Comparison of ENCODE assay signal across 13 mouse cellular contexts in the genomic region with DNA sequence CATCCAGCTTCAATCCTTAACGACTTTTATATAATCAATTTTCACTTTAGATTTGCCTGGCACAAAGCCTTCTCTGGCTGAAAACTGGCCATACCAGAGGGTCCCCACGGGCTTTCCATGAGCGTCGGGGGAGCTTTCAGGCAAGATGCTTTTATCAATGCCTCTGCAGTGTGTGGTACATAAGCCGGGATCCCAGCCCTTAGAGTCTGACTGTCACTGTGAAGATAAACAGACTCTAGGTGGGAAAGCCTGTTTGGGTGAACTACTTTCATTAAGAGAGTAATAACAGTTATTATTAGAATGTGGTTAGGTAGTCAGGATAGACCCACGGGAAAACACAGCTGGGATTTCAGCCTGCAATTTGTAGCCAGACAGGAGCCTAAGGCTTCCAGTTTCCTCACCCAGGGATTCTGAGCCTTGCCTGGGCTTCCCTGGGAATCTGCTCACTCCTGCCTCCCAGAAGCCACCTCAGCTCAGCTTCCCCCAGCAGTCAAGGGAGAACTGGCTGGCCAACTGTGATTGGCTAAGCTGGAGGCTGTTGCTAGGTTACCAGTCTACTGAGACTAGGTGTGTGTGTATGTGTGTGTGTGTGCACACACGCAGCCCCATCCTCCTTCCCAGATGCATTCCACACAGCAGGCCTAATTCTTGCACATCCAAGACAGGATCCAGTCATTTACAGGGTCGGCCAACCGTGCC. TPM values are rescaled to one million over a fixed set of nuclear protein-coding genes. Genes with fewer than 3 reads are reported as not detected.
A peak's percentile ranks its signal among the peaks of the same experiment; 100 is the strongest.
DNase-seq lines count a peak whose midpoint lies in the region; ATAC-seq and TF ChIP-seq lines count a peak whose summit lies in the region.
"Had no signal": no experiment of that assay in that cellular context is flagged by ENCODE, and none has a peak within 500 bp of the region (broad histone marks: within the 10 kb centered on the region; RNA-seq: fewer than 3 reads in every experiment).

No protein-coding gene starts in this region.

- H3K4me1 ChIP-seq in forebrain, embryonic 11.5 days (replicated peaks; ENCODE audit: control insufficient read depth, insufficient read depth, low read length) = no peaks in the 10 kb centered on the region
- peaks cover 6% of the 10 kb centered on the region for H3K4me1 ChIP-seq in forebrain, embryonic 10.5 days
- no peaks in the 10 kb centered on the region for H3K4me1 ChIP-seq in hindbrain, postnatal 0 days (ENCODE audit: insufficient read depth, low read length)
- H3K4me1 ChIP-seq in midbrain, embryonic 11.5 days (ENCODE audit: control insufficient read depth, insufficient read depth, low read length) = no peaks in the 10 kb centered on the region
- H3K4me1 ChIP-seq in heart, embryonic 10.5 days = 0 out of 2 replicates have a peak, but pooled peaks cover 3% of the 10 kb centered on the region
- H3K4me1 ChIP-seq in kidney, embryonic 16.5 days (ENCODE audit: insufficient read depth, low read length) = no peaks in the 10 kb centered on the region

- 74% methylated on average over 9 of the region's 9 CpGs for WGBS in forebrain, embryonic 11.5 days
- 78% methylated on average over 9 of the region's 9 CpGs for WGBS in forebrain, embryonic 10.5 days
- 46% methylated on average over 9 of the region's 9 CpGs for WGBS in hindbrain, postnatal 0 days
- 68% methylated on average over 9 of the region's 9 CpGs for WGBS in midbrain, embryonic 11.5 days
- WGBS in heart, embryonic 10.5 days = 49% methylated on average over 9 of the region's 9 CpGs
- 75% methylated on average over 9 of the region's 9 CpGs for WGBS in kidney, embryonic 16.5 days

- no peaks in the 10 kb centered on the region for H3K9me3 ChIP-seq in forebrain, embryonic 11.5 days (ENCODE audit: control insufficient read depth, low read length)
- H3K9me3 ChIP-seq in forebrain, embryonic 10.5 days = no peaks in the 10 kb centered on the region
- H3K9me3 ChIP-seq in hindbrain, postnatal 0 days (ENCODE audit: low read length) = no peaks in the 10 kb centered on the region
- H3K9me3 ChIP-seq in midbrain, embryonic 11.5 days (ENCODE audit: control insufficient read depth, low read length) = no peaks in the 10 kb centered on the region
- H3K9me3 ChIP-seq in heart, embryonic 10.5 days = no peaks in the 10 kb centered on the region
- H3K9me3 ChIP-seq in kidney, embryonic 16.5 days (ENCODE audit: low read length) = no peaks in the 10 kb centered on the region

- no peaks in the 10 kb centered on the region for H3K27me3 ChIP-seq in forebrain, embryonic 11.5 days (ENCODE audit: control insufficient read depth, insufficient read depth, low read length)
- H3K27me3 ChIP-seq in forebrain, embryonic 10.5 days (ENCODE audit: poor library complexity, severe bottlenecking) = no peaks in the 10 kb centered on the region
- no peaks in the 10 kb centered on the region for H3K27me3 ChIP-seq in hindbrain, postnatal 0 days (ENCODE audit: insufficient read depth, low read length)
- H3K27me3 ChIP-seq in midbrain, embryonic 11.5 days (ENCODE audit: control insufficient read depth, insufficient read depth, low read length) = no peaks in the 10 kb centered on the region
- H3K27me3 ChIP-seq in heart, embryonic 10.5 days (ENCODE audit: insufficient read depth, poor library complexity, severe bottlenecking) = no peaks in the 10 kb centered on the region
- H3K27me3 ChIP-seq in kidney, embryonic 16.5 days (ENCODE audit: insufficient read depth, low read length) = no peaks in the 10 kb centered on the region
- H3K27me3 ChIP-seq: Patski had no signal

- no peak for DNase-seq in forebrain, embryonic 11.5 days (ENCODE audit: low spot score)
- no peak for DNase-seq in forebrain, embryonic 10.5 days (ENCODE audit: extremely low spot score, low spot score)
- peak; percentile 89 for DNase-seq in hindbrain, postnatal 0 days (ENCODE audit: low spot score)
- DNase-seq in midbrain, embryonic 11.5 days (ENCODE audit: low spot score, missing footprints) = no peak
- DNase-seq in right cerebral cortex, postnatal 25 days = peak; percentile 81
- DNase-seq in heart, embryonic 10.5 days (ENCODE audit: low spot score) = no peak
- DNase-seq in spleen, postnatal 10 days (ENCODE audit: low spot score in 2 of 2) = no peak
- DNase-seq: cerebellum, adult 18-20 months; gastrocnemius, adult 2 months had no signal

- H3K27ac ChIP-seq in forebrain, embryonic 11.5 days (ENCODE audit: low read depth, low read length) = peak overlapping the region; percentile 12; the same call in 1 of the 2 replicates
- H3K27ac ChIP-seq in forebrain, embryonic 10.5 days = no peak overlapping the region
- peak overlapping the region; percentile 81 for H3K27ac ChIP-seq in hindbrain, postnatal 0 days
- H3K27ac ChIP-seq in midbrain, embryonic 11.5 days (ENCODE audit: low read depth, low read length) = peak overlapping the region; percentile 57
- H3K27ac ChIP-seq in heart, embryonic 10.5 days = no peak overlapping the region
- H3K27ac ChIP-seq in kidney, embryonic 16.5 days (ENCODE audit: low read length) = no peak overlapping the region
- H3K27ac ChIP-seq: gastrocnemius, adult 2 months had no signal

- no peak overlapping the region for H3K9ac ChIP-seq in forebrain, embryonic 11.5 days (ENCODE audit: low read length)
- H3K9ac ChIP-seq in hindbrain, postnatal 0 days (replicated peaks; ENCODE audit: low read length) = no peak overlapping the region; the same call in 1 of the 2 replicates
- no peak overlapping the region for H3K9ac ChIP-seq in midbrain, embryonic 11.5 days (ENCODE audit: low read length)
- no peak overlapping the region for H3K9ac ChIP-seq in kidney, embryonic 16.5 days (replicated peaks; ENCODE audit: low read length)

- no peak overlapping the region for H3K4me3 ChIP-seq in forebrain, embryonic 11.5 days (ENCODE audit: low read depth, low read length)
- H3K4me3 ChIP-seq in forebrain, embryonic 10.5 days = no peak overlapping the region
- no peak overlapping the region for H3K4me3 ChIP-seq in hindbrain, postnatal 0 days (ENCODE audit: low read length)
- H3K4me3 ChIP-seq in midbrain, embryonic 11.5 days (ENCODE audit: low read depth, low read length) = no peak overlapping the region
- H3K4me3 ChIP-seq in heart, embryonic 10.5 days = no peak overlapping the region
- no peak overlapping the region for H3K4me3 ChIP-seq in kidney, embryonic 16.5 days (ENCODE audit: low read length)
- H3K4me3 ChIP-seq: gastrocnemius, adult 2 months had no signal

- no peak for TF ChIP-seq CTCF in hindbrain, postnatal 0 days (IDR thresholded peaks at IDR 0.05; ENCODE audit: low read depth)

- no peak overlapping the region for H3K4me2 ChIP-seq in forebrain, embryonic 11.5 days (ENCODE audit: low read depth, low read length, severe bottlenecking)
- H3K4me2 ChIP-seq in hindbrain, postnatal 0 days (ENCODE audit: low read depth, low read length) = no peak overlapping the region
- H3K4me2 ChIP-seq in midbrain, embryonic 11.5 days = no peak overlapping the region
- no peak overlapping the region for H3K4me2 ChIP-seq in kidney, embryonic 16.5 days (replicated peaks; ENCODE audit: low read depth, low read length)

- no peak for ATAC-seq in forebrain, embryonic 11.5 days (replicated peaks; ENCODE audit: low FRiP score)
- ATAC-seq in hindbrain, postnatal 0 days = peak; percentile 92
- peak; percentile 73 for ATAC-seq in midbrain, embryonic 11.5 days (ENCODE audit: low FRiP score)
- no peak for ATAC-seq in kidney, embryonic 16.5 days (ENCODE audit: low FRiP score, low TSS enrichment)
- ATAC-seq: lung, postnatal 0 days; Patski had no signal

- no peaks in the 10 kb centered on the region for H3K36me3 ChIP-seq in forebrain, embryonic 11.5 days (ENCODE audit: control insufficient read depth, insufficient read depth, low read length)
- H3K36me3 ChIP-seq in forebrain, embryonic 10.5 days (replicated peaks) = no peaks in the 10 kb centered on the region
- H3K36me3 ChIP-seq in hindbrain, postnatal 0 days (ENCODE audit: insufficient read depth, low read length) = no peaks in the 10 kb centered on the region
- no peaks in the 10 kb centered on the region for H3K36me3 ChIP-seq in midbrain, embryonic 11.5 days (ENCODE audit: control insufficient read depth, insufficient read depth, low read length)
- H3K36me3 ChIP-seq in heart, embryonic 10.5 days = no peaks in the 10 kb centered on the region
- H3K36me3 ChIP-seq in kidney, embryonic 16.5 days (ENCODE audit: insufficient read depth, low read length) = no peaks in the 10 kb centered on the region

RNA-seq across cellular contexts. Expression of a gene that starts 11.3 kb away (rescaled TPM):
- polyA plus RNA-seq in forebrain, embryonic 11.5 days (2014; fragmentation: Nextera tagmentation; extraction: Ambion mirVana) = not detected in 2 replicates
- not detected in 2 replicates for polyA plus RNA-seq in forebrain, embryonic 10.5 days (2016; fragmentation: Nextera tagmentation; extraction: Ambion mirVana)
- 0.10 and 0.22 TPM in 2 replicates for total RNA-seq in hindbrain, postnatal 0 days (2014; rRNA removed)
- polyA plus RNA-seq in hindbrain, postnatal 0 days (2015; fragmentation: Nextera tagmentation; extraction: Ambion mirVana) = 0.08 and 0.09 TPM in 2 replicates
- polyA plus RNA-seq in midbrain, embryonic 11.5 days (2014; fragmentation: Nextera tagmentation; extraction: Ambion mirVana) = not detected in 2 replicates
- not detected in 2 replicates for polyA plus RNA-seq in heart, embryonic 10.5 days (2016; fragmentation: Nextera tagmentation; extraction: Ambion mirVana)
- 0.08 TPM in 1 of 2 replicates, not detected in the other for polyA plus RNA-seq in kidney, embryonic 16.5 days (2015; fragmentation: Nextera tagmentation; extraction: Ambion mirVana)
- total RNA-seq: gastrocnemius, adult 2 months had no signal
- polyA plus RNA-seq: Patski; spleen, adult 2 months had no signal

RNA-seq across cellular contexts. Expression of a gene that starts 45.6 kb away (rescaled TPM):
- 0.16 and 0.19 TPM in 2 replicates for polyA plus RNA-seq in forebrain, embryonic 11.5 days (2014; fragmentation: Nextera tagmentation; extraction: Ambion mirVana)
- polyA plus RNA-seq in forebrain, embryonic 10.5 days (2016; fragmentation: Nextera tagmentation; extraction: Ambion mirVana) = 0.02 and 0.11 TPM in 2 replicates
- total RNA-seq in hindbrain, postnatal 0 days (2014; rRNA removed) = 5.6 and 13.0 TPM in 2 replicates
- 1.6 and 2.1 TPM in 2 replicates for polyA plus RNA-seq in hindbrain, postnatal 0 days (2015; fragmentation: Nextera tagmentation; extraction: Ambion mirVana)
- polyA plus RNA-seq in midbrain, embryonic 11.5 days (2014; fragmentation: Nextera tagmentation; extraction: Ambion mirVana) = 0.10 TPM in 1 of 2 replicates, not detected in the other
- polyA plus RNA-seq in heart, embryonic 10.5 days (2016; fragmentation: Nextera tagmentation; extraction: Ambion mirVana) = 0.13 and 0.25 TPM in 2 replicates
- 0.17 and 0.63 TPM in 2 replicates for polyA plus RNA-seq in kidney, embryonic 16.5 days (2015; fragmentation: Nextera tagmentation; extraction: Ambion mirVana)

Comparison
In these comparisons a context has a peak if more than half of its experiments do, and no peak if none do; other contexts are left out.
1. H3K27ac ChIP-seq: peak in forebrain, embryonic 11.5 days (single experiment), hindbrain, postnatal 0 days (single experiment) and midbrain, embryonic 11.5 days (single experiment); none in forebrain, embryonic 10.5 days (single experiment), heart, embryonic 10.5 days (single experiment) and kidney, embryonic 16.5 days (single experiment).
2. ATAC-seq: peak in hindbrain, postnatal 0 days (single experiment) and midbrain, embryonic 11.5 days (single experiment); none in forebrain, embryonic 11.5 days (single experiment) and kidney, embryonic 16.5 days (single experiment).
3. DNase-seq: peak in hindbrain, postnatal 0 days (single experiment) and right cerebral cortex, postnatal 25 days (single experiment); none in forebrain, embryonic 11.5 days (single experiment), forebrain, embryonic 10.5 days (single experiment), midbrain, embryonic 11.5 days (single experiment), heart, embryonic 10.5 days (single experiment) and spleen, postnatal 10 days (0 of 2).